Mouse (Mus musculus) spleen, adult 18-20 months (tissue): ENCODE data around the gene Nup50.
A peak's percentile ranks its signal among the peaks of the same experiment; 100 is the strongest.

Experiments used
- DNase-seq, 2 experiments: peaks; one replicate each; pipeline ENCODE4 v3.0.0; 2022; ENCODE audit warnings: mixed read lengths in 2 of 2

The Nup50 gene

DNA sequence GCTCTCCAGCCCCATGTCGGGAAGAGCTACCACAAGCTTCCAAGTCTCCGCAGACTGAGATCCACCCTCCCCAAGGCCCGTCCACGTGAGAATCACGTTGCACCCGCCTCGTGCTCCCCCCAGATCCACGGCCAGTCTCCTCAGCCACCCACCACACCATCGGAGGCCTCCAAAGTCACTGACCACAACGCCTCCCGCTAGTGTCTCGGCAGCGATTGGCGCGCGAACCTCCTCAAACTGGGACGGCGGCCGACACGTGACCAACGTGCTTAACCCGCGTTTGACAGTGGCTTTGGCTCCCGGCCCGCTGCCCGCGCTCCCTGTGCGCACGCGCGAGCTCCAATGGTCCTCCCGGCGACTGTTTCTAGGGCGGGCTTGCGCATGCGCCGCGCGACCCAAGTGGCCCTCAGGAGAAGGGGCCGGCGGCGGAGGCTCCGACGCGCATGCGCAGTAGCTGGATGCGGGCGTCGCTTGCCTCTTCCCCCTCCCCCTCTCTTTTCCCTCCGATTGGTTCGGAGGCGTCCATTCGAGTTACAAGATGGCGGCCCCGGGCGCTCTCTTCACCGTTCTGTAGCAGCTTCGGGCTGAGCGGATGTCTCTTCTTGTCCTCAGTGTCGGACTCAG lies at the start of gene Nup50:
Gene Nup50 (plus strand): TSS at position 528 of the 624 bp plus-strand sequence.
- peak; percentile 98 to 99 for DNase-seq

DNA sequence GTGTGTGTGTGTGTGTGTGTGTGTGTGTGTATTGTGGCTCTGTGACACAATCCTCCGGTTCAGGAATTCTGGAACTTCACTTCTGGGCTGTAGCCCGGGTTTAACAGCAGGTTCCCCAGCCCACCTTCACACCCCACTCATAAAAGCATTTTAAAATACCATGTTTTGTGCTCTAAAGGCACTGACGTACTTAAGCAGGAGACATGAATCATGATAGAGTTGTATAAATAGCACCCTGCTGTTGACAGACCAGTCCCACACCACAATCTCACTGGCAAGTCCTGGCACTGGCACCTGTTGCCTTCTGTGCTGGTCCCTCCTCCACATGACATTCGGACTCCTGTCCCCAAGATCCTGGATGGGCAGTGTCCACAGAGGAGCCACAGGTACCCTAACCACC lies 49.3 kb upstream of the Nup50 start:
- DNase-seq, result no peak

DNA sequence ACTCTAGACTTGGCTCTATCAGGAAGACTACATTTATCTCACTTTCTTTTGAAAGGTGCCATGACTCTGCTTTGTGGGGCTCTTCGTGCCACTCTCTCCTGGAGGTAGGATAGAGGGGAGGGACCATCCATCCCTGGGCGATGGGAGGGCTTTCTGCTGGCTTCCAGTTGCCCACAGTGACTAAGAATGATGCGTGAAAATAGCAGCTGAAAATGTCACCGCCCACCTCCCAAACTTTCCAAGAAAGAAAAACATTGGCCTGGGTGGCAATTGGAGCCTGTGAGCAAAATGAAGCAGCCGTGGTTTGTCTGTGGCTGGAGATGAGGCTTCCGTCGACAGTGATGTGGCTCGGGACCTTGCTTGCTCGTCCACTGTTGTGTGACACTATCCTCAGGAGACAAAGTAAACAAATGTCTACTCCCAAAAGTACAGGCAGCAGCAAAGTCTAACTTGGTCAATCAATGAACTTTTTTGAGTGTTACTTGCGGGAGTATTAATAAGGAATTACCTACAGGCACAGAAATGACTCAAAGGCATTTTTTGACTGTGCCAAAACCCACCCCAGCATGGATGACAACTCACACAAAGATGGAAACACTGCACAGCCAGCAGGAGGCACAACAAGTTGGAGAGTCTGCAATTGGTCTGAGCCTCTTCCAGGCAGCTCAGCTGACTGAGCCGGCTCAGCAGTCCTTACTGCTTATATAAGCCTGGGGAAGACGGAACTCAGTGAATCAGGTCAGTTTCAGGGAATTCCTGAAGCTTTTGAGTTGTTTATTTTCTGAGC lies 46.0 kb upstream of the Nup50 start:
- no peak for DNase-seq

DNA sequence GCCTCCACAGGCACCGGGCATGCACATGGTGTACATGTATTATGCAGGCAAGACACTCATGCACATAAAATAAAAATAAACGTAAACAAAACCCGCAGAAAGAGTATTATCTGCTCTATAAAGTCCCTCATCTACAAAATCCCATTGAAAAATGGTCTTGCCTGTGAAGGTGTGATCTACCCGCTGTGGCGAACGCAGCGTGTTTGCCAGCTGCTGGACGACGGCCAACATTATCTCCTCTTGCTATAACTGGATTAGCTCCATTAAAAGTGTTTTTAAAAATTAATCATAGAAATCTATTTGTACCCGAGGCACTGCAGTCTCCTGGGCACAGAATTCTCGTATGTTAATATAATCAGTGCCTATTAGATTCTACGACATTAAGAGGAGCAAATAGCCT lies 35.1 kb upstream of the Nup50 start:
- no peak for DNase-seq

DNA sequence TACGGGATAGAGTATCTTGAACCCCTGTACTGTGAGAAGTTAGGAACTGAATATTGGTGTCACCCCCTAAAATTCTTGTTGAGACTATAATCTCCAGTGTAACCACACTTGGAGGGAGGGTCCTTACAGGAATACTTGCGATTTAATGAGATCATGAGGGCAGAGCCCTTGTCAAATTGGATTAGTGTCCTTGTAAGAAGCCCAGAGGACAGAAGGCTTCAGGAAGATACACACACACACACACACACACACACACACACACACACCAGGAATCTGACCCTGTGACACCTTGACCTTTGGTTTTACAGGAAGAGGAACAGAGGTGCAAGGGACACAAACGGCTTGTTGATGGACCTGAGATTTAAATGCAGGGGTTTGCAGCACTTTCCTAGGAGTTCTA lies 32.0 kb upstream of the Nup50 start:
- no peak for DNase-seq

DNA sequence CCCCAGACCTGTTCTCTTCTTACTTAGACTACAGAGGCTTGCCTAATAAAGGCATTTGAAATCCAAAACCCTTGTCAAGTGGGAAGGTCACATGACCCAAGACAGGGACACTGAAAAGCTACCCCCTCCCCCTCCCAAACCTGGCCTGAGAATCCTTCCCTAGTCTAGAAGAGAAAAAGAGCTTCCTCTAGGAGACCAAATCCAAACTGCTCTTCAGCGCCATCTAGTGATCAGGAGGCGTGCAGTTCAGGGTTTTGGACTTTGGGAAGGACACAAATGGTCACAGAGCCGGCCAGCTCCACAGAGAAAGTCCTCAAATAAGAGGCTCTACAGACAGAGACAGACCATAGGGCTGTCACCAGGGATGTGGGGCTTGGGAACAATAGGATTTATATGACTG lies 31.6 kb upstream of the Nup50 start:
- peak in 1 of 2 experiments; percentile 42 for DNase-seq

DNA sequence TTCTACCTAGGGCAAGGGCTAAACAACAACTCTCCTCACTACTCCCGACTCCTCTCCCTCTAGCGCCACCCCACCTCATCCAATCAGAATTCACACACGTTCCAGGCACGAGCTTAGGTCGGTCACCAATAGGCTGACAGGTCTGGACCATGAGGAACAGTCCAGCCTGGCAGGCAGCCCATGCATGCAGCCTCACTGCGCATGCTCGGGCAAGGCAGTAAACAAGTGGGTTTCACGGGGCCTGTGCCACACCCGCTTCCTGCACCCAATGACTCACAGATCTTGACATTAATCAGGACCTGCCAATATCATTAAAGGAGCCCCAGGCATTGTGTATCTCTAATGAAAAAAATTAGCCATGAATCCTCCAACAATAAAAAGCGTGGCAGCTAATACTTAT lies 27.0 kb upstream of the Nup50 start:
- peak in 1 of 2 experiments; percentile 6 for DNase-seq

DNA sequence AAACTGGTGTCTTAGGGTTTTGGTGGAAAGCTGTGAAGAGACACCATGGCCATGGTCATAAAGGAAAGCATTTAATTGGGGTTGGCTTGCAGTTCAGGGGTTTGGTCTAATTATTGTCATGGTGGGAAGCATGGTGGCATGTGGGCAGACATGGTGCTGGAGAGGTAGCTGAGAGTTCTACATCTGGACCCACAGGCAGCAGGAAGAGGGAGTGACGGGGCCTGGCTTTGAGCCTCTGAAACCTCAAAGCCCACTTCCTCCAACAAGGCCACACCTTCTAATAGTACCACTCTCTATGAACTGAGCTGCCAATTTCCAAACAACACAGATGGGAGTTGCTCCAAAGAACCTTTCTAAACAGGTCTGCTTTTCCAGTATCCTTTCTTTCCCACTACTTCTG lies 26.5 kb upstream of the Nup50 start:
- DNase-seq, result no peak

DNA sequence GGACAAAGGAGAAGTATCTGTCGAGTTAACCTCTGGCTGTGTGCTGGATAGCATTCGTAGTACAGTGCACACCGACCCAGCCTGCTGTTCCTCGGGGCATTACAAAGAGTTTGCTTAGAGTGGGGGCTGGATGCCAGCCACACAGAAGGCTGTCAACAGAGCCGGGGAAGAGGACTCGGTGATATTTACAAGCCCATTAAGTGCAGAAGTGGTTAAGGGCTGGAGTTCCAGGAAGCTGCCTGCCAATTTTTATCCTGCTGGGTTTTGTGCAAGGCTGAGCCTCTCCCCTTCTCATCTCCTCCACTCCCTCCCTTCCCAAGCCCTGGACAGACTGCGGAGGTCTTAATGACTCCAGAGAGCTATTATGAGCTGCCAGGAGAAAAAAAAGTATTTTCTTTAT lies 25.1 kb upstream of the Nup50 start:
- DNase-seq, result no peak

DNA sequence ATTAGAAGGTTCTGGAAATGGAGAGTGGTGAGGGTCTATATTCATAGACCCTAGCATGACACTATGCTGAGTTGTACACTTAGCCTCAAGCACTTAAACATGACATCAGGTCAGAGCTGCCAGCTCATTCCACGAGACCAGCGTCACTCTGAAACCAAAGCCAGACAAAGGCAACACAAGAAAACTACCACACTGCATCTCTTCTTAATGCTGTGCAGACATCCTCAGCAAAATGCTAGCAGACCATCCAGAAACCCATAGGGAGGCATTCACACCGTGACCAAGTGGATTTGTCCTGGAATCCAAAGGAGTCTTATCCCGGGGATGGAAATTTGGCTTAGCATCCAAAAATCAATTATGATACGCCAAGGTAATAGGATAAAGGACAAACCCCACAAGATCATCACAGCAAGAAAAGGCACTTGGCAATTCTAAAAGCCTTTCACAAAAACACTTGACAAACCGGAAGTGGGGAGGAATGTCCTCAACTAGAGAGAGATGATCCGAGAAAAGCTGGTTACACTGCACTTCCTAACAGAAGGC lies 19.3 kb upstream of the Nup50 start:
- DNase-seq, result no peak

DNA sequence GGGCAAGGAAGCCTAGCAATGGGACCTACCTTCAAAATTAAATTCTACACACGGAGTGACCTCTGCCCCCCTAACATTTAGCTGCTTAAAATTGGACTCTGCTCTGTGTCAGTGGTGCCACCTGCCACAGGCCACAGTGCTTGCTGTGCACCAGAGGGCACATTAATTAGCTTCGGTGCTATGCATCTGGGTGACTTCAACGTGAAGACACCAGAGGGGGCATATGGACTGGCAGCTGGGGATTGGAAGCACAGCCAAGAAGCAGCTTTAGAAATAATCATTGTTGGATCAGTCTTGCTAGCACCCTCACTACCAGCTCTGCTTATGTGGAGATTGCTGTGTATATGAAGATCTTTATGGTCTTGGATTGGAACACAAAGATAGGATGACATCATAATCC lies 10.0 kb upstream of the Nup50 start:
- DNase-seq, result no peak

DNA sequence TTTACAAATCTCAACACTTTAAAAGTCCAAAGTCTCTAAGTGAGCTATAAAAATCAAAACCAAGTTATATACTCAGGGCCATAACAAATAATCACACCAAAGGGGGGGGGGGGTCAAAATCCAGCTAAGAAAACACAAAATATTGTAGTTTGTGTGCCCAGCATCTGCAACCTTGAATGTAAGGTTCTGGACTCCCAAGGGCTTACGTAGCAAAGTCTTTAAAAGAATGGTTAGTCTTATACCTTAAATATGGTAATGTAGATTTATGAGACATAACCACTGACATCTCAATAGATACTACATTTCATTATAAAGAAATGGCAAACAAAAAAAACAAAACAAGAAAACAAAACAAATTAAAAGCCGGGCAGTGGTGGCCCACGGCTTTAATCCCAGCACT lies 3.3 kb upstream of the Nup50 start, which contains the start of gene Gm29666:
Gene Gm29666 (minus strand): TSS at position 101 of the 400 bp plus-strand sequence.
- DNase-seq, result no peak

DNA sequence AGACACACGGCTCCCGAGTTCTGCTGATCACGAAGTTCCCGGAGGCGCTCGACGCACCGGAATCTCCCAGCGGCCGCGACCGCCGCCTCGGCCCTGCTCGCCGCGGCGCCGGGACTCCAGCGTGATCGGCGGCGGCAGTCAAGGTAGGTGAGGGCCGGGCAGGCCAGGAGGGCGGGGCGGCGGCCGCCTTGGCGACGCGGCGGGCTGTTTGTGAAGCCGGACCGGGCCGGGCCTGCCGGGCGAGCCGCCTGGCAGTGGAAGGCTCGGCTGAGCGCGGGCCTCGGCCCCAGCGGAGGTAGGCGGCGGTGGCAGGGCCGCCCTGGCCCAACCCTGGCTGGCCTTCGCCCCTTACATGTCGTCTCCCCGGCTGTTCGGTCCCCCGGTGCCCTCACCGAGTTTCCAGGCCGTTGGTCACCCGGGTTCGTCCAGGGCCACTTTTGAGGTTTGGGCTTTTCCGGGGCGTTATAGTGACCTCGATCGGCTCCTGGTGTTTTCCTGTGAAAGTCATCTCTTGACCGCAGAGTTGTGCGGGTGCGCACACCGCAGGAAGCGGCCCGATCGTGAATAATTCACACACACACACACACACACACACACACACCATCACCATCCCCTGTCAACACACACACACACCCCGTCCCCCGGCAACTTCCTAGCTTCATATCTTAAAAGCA lies 434 bp downstream of the Nup50 start:
- no peak for DNase-seq

DNA sequence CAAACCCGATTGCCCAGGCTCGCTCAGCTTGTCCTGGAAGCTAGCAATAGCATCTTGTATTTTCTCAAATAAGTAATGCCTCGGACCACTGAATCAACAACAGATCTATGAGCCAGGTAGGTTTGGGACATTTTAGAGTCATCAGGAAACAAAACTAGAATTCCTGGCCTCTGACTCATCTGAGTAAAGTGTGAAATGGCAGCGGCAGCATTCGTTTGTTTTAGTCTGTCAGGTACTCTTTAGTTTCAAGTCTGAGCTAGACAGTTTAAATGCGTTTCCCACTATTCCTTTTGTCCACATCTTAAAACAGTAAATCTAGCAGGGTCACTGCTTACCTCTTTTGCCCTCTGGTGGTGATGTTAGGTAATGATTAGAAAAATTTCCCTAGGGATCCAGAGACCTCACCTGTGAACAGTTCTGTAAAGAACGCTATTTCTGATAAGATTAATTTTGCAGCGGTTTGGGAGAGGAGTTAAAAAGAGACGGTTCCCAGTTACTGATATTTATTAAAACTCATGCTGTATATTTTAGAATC lies 1.6 kb downstream of the Nup50 start:
- DNase-seq, result no peak

DNA sequence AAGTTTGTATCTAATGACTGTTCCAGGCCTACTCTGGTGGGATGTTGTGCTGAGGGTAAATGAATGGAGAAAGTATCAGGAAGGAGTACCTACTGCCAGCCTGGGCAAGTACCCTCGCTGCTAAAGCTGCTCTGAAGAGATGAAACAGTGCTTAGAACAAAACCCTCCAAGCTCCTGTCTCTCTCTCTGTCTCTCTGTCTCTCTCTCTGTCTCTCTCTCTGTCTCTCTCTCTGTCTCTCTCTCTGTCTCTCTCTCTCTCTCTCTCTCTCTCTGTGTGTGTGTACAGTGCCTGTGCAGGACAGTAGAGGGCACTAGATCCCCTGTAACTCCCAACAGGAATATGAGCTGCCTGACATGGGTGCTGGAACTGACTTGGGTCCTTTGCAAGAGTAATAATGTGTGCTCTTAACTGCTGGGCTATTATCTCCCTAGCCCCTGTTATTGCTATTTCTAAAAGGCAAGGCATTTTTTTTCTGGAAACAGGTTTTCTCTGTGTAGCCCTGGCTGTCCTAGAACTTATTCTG lies 2.3 kb downstream of the Nup50 start:
- no peak for DNase-seq

DNA sequence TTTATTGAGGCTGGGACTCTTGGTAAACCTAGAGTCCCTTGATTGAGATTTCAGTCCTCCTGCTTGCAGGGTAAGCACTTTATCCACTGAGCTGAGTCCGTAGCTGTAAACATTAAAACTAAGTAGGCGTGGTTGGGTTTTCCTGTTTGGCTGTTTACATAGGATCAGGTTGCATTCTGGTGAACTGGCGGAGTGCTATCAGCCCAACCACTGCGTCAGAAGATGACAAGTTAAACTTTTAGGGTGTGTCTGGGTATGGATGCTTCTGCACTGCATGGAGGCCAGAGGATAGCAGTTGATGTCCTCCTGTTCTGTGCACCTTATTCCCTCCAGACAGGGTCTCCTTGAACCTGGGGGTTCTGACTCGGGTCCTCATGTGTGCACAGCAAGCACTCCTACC lies 9.1 kb downstream of the Nup50 start:
- no peak for DNase-seq

DNA sequence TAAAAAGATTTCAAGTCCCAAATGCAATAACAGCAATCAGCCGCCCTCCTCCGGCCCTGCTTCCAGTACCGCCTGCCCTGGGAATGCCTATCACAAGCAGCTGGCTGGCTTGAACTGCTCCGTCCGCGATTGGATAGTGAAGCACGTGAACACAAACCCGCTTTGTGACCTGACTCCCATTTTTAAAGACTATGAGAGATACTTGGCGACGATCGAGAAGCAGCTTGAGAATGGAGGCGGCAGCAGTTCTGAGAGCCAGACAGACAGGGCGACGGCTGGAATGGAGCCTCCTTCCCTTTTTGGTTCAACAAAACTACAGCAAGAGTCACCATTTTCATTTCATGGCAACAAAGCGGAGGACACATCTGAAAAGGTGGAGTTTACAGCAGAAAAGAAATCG lies 11.7 kb downstream of the Nup50 start:
- DNase-seq, result no peak

DNA sequence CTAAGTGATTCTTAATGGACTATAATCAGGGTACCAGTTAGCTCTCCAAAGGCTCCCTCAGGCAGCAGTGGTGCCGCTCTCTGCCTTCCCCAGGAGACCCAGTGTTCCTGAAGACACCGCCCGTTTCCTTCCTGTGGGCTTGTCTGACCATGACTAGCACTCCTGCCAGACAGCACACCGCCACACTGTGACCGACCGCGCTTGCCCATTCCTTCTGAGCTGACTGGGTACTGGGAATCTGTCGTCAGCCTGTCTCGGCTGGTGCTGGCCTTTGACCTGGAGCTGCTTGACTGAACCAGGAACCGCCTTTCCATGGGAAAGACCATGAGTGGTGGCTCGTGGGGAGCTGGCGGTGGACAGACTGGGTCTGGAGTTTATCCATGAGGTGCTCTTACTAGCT lies 16.9 kb downstream of the Nup50 start:
- no peak for DNase-seq

DNA sequence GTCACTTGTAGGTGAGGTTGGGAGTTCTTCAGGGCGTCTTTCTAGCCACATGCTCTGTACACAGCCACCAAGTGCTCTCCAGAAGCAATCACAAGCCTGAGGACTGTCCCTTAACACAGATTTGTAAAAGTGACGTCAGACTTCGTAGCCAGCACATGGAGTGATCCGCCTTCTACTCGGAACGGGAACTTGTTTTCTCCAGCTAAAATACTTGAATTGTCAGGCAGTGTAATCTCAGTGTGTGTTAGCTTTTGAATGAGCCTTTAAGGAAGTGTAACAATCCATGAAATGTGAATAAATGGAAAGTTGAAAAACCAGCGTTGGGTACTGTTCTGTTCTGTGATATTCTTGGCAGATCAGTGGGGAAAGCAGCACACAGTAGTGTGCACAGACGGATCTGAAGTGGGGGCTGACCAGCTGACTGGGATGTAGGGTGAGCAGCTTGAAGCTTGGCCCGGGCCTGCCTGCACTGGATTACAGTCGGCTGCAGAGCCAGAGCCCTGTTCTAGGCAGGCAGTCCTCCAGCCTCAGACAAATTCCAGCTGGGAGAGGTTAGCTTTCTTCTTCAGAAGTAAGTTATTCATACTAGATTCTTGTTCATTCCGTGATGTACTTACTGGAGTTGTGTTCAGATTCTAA lies 19.6 kb downstream of the Nup50 start:
- no peak for DNase-seq

DNA sequence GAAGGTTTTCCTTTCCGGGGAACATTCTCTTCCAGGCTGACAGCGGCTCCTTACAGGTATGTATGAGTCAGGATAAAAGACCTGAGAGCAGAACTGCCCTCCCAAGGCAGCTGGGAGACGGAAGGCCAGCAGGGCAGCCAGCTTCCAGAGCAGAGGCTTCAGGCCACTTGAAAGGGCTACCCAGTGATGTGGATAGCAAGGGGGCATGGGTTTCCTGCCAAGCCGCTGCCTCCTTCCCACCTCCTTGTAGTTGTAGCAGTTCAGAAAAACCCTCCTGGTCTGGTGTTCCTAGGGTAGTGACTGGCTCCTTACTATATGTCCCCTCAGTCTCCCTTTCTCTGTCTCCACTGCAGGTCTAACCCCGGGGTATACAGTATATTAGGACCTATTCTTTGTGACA lies 21.1 kb downstream of the Nup50 start:
- no peak for DNase-seq

DNA sequence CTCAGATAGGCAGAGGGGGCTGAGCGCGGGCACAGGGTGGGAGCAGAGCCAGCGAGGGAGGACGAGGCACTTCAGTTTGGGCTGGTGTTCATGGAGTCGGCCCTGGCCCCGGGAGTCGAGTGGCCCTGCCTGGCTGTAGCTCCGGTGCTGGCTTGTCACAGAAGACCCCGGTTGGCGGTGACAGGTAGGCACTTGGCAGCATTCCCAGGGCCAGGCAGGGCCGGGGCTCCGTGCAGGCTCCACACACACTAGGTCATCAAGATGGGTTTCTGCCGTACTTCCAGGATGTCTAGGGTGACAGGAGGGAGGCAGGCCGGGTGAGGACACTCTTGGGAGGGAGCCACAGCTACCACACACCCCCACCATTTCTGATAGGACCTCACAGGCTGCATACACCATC lies 25.8 kb downstream of the Nup50 start:
- DNase-seq, result no peak

DNA sequence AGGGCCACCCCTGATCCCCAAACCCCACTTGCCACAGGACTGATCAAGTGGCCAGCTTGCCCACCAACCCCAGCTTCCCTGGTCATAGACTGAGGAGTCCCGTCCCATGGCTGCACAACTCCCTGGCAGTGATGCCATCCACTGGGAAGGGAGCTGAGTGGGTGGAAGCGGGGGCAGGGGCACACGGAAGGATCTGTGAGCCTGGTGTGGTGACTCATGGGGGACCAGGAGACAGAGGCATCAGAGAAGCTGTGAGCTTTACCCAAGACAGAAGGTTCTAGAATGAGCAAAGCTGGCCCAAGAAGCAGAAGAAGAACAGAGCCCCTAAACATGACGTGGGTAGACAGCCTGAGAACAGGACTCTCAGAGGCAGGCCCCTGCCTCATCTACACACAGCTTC lies 26.8 kb downstream of the Nup50 start:
- no peak for DNase-seq

DNA sequence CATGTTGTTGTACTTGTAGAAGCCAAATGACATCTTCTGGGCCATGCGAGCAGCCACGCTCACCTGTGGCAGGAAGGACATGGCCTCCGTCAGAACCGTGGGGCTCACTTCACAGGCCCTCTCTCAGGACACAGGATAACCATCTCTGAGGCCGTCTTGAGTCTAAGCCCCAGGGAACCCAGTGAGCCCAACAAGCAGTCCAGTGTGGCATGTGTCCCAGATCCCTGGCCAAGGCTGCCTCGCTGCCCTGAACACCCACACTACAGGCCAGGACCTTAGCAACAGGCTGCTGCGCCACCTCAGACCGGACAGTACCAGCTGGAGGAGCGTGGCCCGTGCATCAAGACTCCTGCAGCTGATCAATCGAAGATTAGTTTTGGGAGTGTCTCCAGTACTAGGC lies 30.0 kb downstream of the Nup50 start:
- DNase-seq, result no peak
